Mouse (Mus musculus): ENCODE results near the gene Gm20604. TPM values are rescaled to one million over a fixed set of nuclear protein-coding genes. Genes with fewer than 3 reads are reported as not detected.
A peak's percentile ranks its signal among the peaks of the same experiment; 100 is the strongest.

The Gm20604 gene
- polyA plus RNA-seq, 2 experiments: 20.4 to 23.1 TPM

- Histone ChIP-seq H3K36me3 (ENCODE audit: control insufficient read depth, insufficient read depth, low read length) (no peaks in the 10 kb centered on the region), H3K27me3 (ENCODE audit: control insufficient read depth, insufficient read depth, low read length) (no peaks in the 10 kb centered on the region), H3K27ac (replicated peaks; ENCODE audit: low read depth, low read length) (peak overlapping the region; percentile 14; the same call in 1 of the 2 replicates), H3K4me1 (ENCODE audit: control insufficient read depth, insufficient read depth, low read length) (peaks cover 41% of the 10 kb centered on the region), H3K4me3 (replicated peaks; ENCODE audit: low read length) (no peak overlapping the region), H3K9ac (ENCODE audit: low read depth, low read length, severe bottlenecking) (0 out of 2 replicates have a peak overlapping the region, but pooled peaks have one; percentile 4), H3K9me3 (ENCODE audit: control insufficient read depth, low read length) (no peaks in the 10 kb centered on the region), H3K4me2 (replicated peaks; ENCODE audit: low read depth, low read length, severe bottlenecking) (no peak overlapping the region)
- no peak for DNase-seq (ENCODE audit: low spot score)
- TF ChIP-seq POLR2A (IDR thresholded peaks at IDR 0.05; ENCODE audit: borderline replicate concordance, extremely low read depth, insufficient read depth, insufficient read length): no peak
- WGBS: 20% methylated on average over 1 of the region's 1 CpGs
- peak; percentile 20; the same call in 1 of the 2 replicates for ATAC-seq (ENCODE audit: low FRiP score, low read depth)
Observed at GRCm38 (mm10) chr12:102698089-102698684, 60.3 kb downstream of the Gm20604 start.

DNA sequence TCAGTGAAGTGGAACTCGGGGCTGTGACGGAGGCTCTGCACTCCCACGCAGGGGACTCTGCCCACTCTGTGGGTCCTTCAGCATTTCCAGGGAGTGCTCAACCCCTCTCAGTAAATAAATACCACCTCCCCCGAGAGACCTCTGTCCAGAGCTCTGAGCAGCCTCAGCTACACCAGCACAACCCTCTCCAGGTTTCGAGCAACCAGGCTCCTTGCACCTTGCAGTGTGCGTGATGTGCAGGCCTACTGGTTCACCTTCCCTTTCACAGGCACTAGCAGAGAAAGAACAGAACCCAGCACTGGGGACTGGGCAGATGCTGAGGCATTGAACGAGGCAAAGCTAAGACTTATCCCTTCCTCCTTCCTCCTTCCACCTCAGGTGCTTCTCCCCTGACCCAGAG lies 61.1 kb downstream of the Gm20604 start:
- H3K36me3 ChIP-seq (ENCODE audit: control insufficient read depth, insufficient read depth, low read length): no peaks in the 10 kb centered on the region
- 81% methylated on average over 7 of the region's 7 CpGs for WGBS
- no peak for DNase-seq (ENCODE audit: low spot score)
- no peak overlapping the region for H3K4me3 ChIP-seq (replicated peaks; ENCODE audit: low read length)
- H3K4me2 ChIP-seq (replicated peaks; ENCODE audit: low read depth, low read length, severe bottlenecking): no peak overlapping the region
- H3K27me3 ChIP-seq (ENCODE audit: control insufficient read depth, insufficient read depth, low read length): no peaks in the 10 kb centered on the region
- no peak overlapping the region for H3K9ac ChIP-seq (ENCODE audit: low read depth, low read length, severe bottlenecking)
- TF ChIP-seq POLR2A (IDR thresholded peaks at IDR 0.05; ENCODE audit: borderline replicate concordance, extremely low read depth, insufficient read depth, insufficient read length): no peak
- H3K4me1 ChIP-seq (ENCODE audit: control insufficient read depth, insufficient read depth, low read length): peaks cover 35% of the 10 kb centered on the region
- no peaks in the 10 kb centered on the region for H3K9me3 ChIP-seq (ENCODE audit: control insufficient read depth, low read length)
- H3K27ac ChIP-seq (replicated peaks; ENCODE audit: low read depth, low read length): no peak overlapping the region
- ATAC-seq (ENCODE audit: low FRiP score, low read depth): no peak

DNA sequence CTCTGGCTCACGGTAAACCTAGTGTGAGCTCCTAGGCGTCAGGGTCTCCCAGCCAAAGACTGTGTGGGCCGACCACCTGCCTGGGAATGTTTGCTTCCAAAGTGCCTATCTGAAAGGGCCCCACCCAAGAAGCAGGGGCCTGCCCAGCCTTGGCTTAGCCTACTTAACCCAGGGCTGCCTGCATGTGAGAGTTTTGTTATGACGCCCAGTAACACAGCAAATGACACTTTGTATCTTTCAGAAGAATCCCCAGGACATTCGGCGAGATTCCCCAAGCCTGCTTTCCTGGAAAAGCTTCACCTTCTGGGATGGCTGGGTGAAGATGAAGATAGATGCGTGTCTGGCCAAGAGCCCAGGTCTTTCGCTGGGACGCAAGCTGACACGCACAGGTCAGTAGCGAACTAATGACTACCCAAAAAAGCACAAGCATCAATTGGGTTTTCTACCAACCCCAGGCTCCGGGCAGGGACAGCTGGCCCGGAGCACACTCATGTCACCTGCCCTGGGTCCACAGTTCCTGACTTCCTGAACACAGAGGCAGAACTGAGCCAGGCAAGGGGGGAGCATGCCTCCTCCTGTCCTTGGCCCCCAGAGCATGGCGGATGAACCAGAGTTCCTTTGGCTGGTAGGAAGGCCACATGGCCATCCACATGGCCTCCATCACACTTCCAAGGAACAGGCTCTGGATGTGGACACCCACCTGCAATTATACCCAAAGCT lies 61.7 kb downstream of the Gm20604 start:
- H3K4me3 ChIP-seq (replicated peaks; ENCODE audit: low read length): no peak overlapping the region
- ATAC-seq (ENCODE audit: low FRiP score, low read depth) (no peak), DNase-seq (ENCODE audit: low spot score) (no peak)
- no peak overlapping the region for H3K4me2 ChIP-seq (replicated peaks; ENCODE audit: low read depth, low read length, severe bottlenecking)
- 87% methylated on average over 14 of the region's 14 CpGs for WGBS
- H3K36me3 ChIP-seq (ENCODE audit: control insufficient read depth, insufficient read depth, low read length): no peaks in the 10 kb centered on the region
- peaks cover 33% of the 10 kb centered on the region for H3K4me1 ChIP-seq (ENCODE audit: control insufficient read depth, insufficient read depth, low read length)
- H3K9me3 ChIP-seq (ENCODE audit: control insufficient read depth, low read length): no peaks in the 10 kb centered on the region
- no peak for TF ChIP-seq POLR2A (IDR thresholded peaks at IDR 0.05; ENCODE audit: borderline replicate concordance, extremely low read depth, insufficient read depth, insufficient read length)
- no peak overlapping the region for H3K27ac ChIP-seq (replicated peaks; ENCODE audit: low read depth, low read length)
- H3K27me3 ChIP-seq (ENCODE audit: control insufficient read depth, insufficient read depth, low read length): no peaks in the 10 kb centered on the region
- no peak overlapping the region for H3K9ac ChIP-seq (ENCODE audit: low read depth, low read length, severe bottlenecking)

GRCm38 (mm10) chr12:102695369-102696239 lies 62.9 kb downstream of the Gm20604 start:
- H3K4me2 ChIP-seq (replicated peaks; ENCODE audit: low read depth, low read length, severe bottlenecking): no peak overlapping the region
- WGBS: 76% methylated on average over 18 of the region's 18 CpGs
- no peak overlapping the region for H3K9ac ChIP-seq (ENCODE audit: low read depth, low read length, severe bottlenecking)
- H3K27ac ChIP-seq (replicated peaks; ENCODE audit: low read depth, low read length): no peak overlapping the region
- H3K27me3 ChIP-seq (ENCODE audit: control insufficient read depth, insufficient read depth, low read length): no peaks in the 10 kb centered on the region
- DNase-seq (ENCODE audit: low spot score) (no peak), ATAC-seq (ENCODE audit: low FRiP score, low read depth) (no peak)
- no peaks in the 10 kb centered on the region for H3K9me3 ChIP-seq (ENCODE audit: control insufficient read depth, low read length)
- no peak overlapping the region for H3K4me3 ChIP-seq (replicated peaks; ENCODE audit: low read length)
- no peaks in the 10 kb centered on the region for H3K36me3 ChIP-seq (ENCODE audit: control insufficient read depth, insufficient read depth, low read length)
- no peak for TF ChIP-seq POLR2A (IDR thresholded peaks at IDR 0.05; ENCODE audit: borderline replicate concordance, extremely low read depth, insufficient read depth, insufficient read length)
- peaks cover 32% of the 10 kb centered on the region for H3K4me1 ChIP-seq (ENCODE audit: control insufficient read depth, insufficient read depth, low read length)

GRCm38 (mm10) chr12:102691761-102692160 lies 66.7 kb downstream of the Gm20604 start:
- Histone ChIP-seq H3K9me3 (ENCODE audit: control insufficient read depth, low read length) (no peaks in the 10 kb centered on the region), H3K4me3 (replicated peaks; ENCODE audit: low read length) (no peak overlapping the region), H3K27ac (replicated peaks; ENCODE audit: low read depth, low read length) (no peak overlapping the region), H3K4me2 (replicated peaks; ENCODE audit: low read depth, low read length, severe bottlenecking) (no peak overlapping the region), H3K9ac (ENCODE audit: low read depth, low read length, severe bottlenecking) (no peak overlapping the region), H3K4me1 (ENCODE audit: control insufficient read depth, insufficient read depth, low read length) (peaks cover 6% of the 10 kb centered on the region; the same call in 1 of the 2 replicates), H3K27me3 (ENCODE audit: control insufficient read depth, insufficient read depth, low read length) (no peaks in the 10 kb centered on the region), H3K36me3 (ENCODE audit: control insufficient read depth, insufficient read depth, low read length) (no peaks in the 10 kb centered on the region)
- 69% methylated on average over 5 of the region's 7 CpGs for WGBS
- no peak for TF ChIP-seq POLR2A (IDR thresholded peaks at IDR 0.05; ENCODE audit: borderline replicate concordance, extremely low read depth, insufficient read depth, insufficient read length)
- ATAC-seq (ENCODE audit: low FRiP score, low read depth): no peak
- DNase-seq (ENCODE audit: low spot score): no peak

Other genes starting within 250 kb of the Gm20604 start
- gene Chga, start 203.7 kb downstream of the Gm20604 start, polyA plus RNA-seq (2012; rRNA removed): 0.08 and 0.45 TPM in 2 replicates
- gene Chga, start 203.7 kb downstream of the Gm20604 start, polyA plus RNA-seq (2014; fragmentation: Nextera tagmentation; extraction: Ambion mirVana): 0.23 and 0.44 TPM in 2 replicates
- 10.3 and 12.3 TPM in 2 replicates for gene Itpk1, start 53.7 kb downstream of the Gm20604 start, polyA plus RNA-seq (2012; rRNA removed)
- gene Itpk1, start 53.7 kb downstream of the Gm20604 start, polyA plus RNA-seq (2014; fragmentation: Nextera tagmentation; extraction: Ambion mirVana): 8.3 and 9.1 TPM in 2 replicates
- 1.9 and 2.2 TPM in 2 replicates for gene Moap1, start 15.0 kb downstream of the Gm20604 start, polyA plus RNA-seq (2012; rRNA removed)
- gene Moap1, start 15.0 kb downstream of the Gm20604 start, polyA plus RNA-seq (2014; fragmentation: Nextera tagmentation; extraction: Ambion mirVana): 17.6 and 21.9 TPM in 2 replicates
- gene Tmem251, start 14.9 kb downstream of the Gm20604 start, polyA plus RNA-seq (2012; rRNA removed): 3.4 and 3.6 TPM in 2 replicates
- gene Tmem251, start 14.9 kb downstream of the Gm20604 start, polyA plus RNA-seq (2014; fragmentation: Nextera tagmentation; extraction: Ambion mirVana): 10.9 and 11.2 TPM in 2 replicates
- gene Gm28051, start 907 bp downstream of the Gm20604 start, polyA plus RNA-seq (2012; rRNA removed): not detected in 2 replicates
- not detected in 2 replicates for gene Gm28051, start 907 bp downstream of the Gm20604 start, polyA plus RNA-seq (2014; fragmentation: Nextera tagmentation; extraction: Ambion mirVana)
- 11.0 and 16.9 TPM in 2 replicates for gene Gon7, start 869 bp downstream of the Gm20604 start, polyA plus RNA-seq (2012; rRNA removed)
- gene Gon7, start 869 bp downstream of the Gm20604 start, polyA plus RNA-seq (2014; fragmentation: Nextera tagmentation; extraction: Ambion mirVana): 17.7 and 21.7 TPM in 2 replicates
- gene Ubr7, start 705 bp downstream of the Gm20604 start, polyA plus RNA-seq (2012; rRNA removed): 36.5 and 39.9 TPM in 2 replicates
- 48.0 and 48.2 TPM in 2 replicates for gene Ubr7, start 705 bp downstream of the Gm20604 start, polyA plus RNA-seq (2014; fragmentation: Nextera tagmentation; extraction: Ambion mirVana)
- 25.4 and 30.5 TPM in 2 replicates for gene Btbd7, start 119.8 kb upstream of the Gm20604 start, polyA plus RNA-seq (2012; rRNA removed)
- gene Btbd7, start 119.8 kb upstream of the Gm20604 start, polyA plus RNA-seq (2014; fragmentation: Nextera tagmentation; extraction: Ambion mirVana): 23.0 and 24.5 TPM in 2 replicates
- gene Cox8c, start 140.6 kb upstream of the Gm20604 start, polyA plus RNA-seq (2012; rRNA removed): not detected in 2 replicates
- gene Cox8c, start 140.6 kb upstream of the Gm20604 start, polyA plus RNA-seq (2014; fragmentation: Nextera tagmentation; extraction: Ambion mirVana): not detected in 2 replicates
- gene Unc79, start 190.2 kb upstream of the Gm20604 start, polyA plus RNA-seq (2012; rRNA removed): 0.45 TPM in 2 replicates
- 0.04 and 0.19 TPM in 2 replicates for gene Unc79, start 190.2 kb upstream of the Gm20604 start, polyA plus RNA-seq (2014; fragmentation: Nextera tagmentation; extraction: Ambion mirVana)